Mouse (Mus musculus): ENCODE results near the gene Disp3. TPM values are rescaled to one million over a fixed set of nuclear protein-coding genes. Genes with fewer than 3 reads are reported as not detected.

Disp3 gene
- polyA plus RNA-seq, 1 experiment = 0.03 TPM

DNA sequence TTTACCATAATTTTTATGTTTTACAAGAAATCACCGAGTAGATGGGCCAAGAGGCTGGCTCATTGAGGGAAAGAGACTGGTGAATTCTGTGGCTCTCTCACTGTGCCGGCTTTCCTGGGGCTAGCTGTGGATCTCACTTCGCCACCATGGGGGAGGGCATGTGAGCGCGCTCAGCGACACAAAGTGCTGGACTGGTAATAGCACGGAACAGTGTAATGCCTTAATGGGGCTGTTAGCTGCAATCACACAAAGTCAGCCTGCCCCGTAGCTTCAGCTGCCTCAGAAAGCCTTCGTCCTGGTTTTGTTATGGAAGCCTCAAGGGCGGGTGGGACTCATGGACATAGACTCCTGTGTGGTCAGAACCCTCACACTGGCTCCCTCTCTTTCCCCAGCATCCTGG, 89.0 kb downstream of the Disp3 start:
- WGBS = 31% methylated on average over 10 of the region's 10 CpGs
- TF ChIP-seq CTCF (conservative IDR thresholded peaks at IDR 0.05; ENCODE audit: insufficient read depth, insufficient read length, low read depth, low read length) = no peak
- no peak for TF ChIP-seq POLR2A (IDR thresholded peaks at IDR 0.05; ENCODE audit: low read depth, low read length)
- no peak for DNase-seq
- no peaks in the 10 kb centered on the region for H3K4me1 ChIP-seq (ENCODE audit: control insufficient read depth, insufficient read depth, low read length)
- no peak overlapping the region for H3K27ac ChIP-seq (ENCODE audit: insufficient read depth, low read depth, low read length)
- no peaks in the 10 kb centered on the region for H3K27me3 ChIP-seq (replicated peaks; ENCODE audit: control insufficient read depth, insufficient read depth, low read length)
- H3K4me3 ChIP-seq (ENCODE audit: insufficient read depth, low read depth, low read length) = no peak overlapping the region
- H3K36me3 ChIP-seq (ENCODE audit: control insufficient read depth, insufficient read depth, low read length) = no peaks in the 10 kb centered on the region

GRCm38 (mm10) chr4:148194400-148194799, 93.4 kb downstream of the Disp3 start:
- no peaks in the 10 kb centered on the region for H3K4me1 ChIP-seq (ENCODE audit: control insufficient read depth, insufficient read depth, low read length)
- no peak overlapping the region for H3K4me3 ChIP-seq (ENCODE audit: insufficient read depth, low read depth, low read length)
- no peak for DNase-seq
- H3K36me3 ChIP-seq (ENCODE audit: control insufficient read depth, insufficient read depth, low read length) = no peaks in the 10 kb centered on the region
- H3K27me3 ChIP-seq (replicated peaks; ENCODE audit: control insufficient read depth, insufficient read depth, low read length) = no peaks in the 10 kb centered on the region
- TF ChIP-seq POLR2A (IDR thresholded peaks at IDR 0.05; ENCODE audit: low read depth, low read length) (no peak), CTCF (conservative IDR thresholded peaks at IDR 0.05; ENCODE audit: insufficient read depth, insufficient read length, low read depth, low read length) (no peak)
- H3K27ac ChIP-seq (ENCODE audit: insufficient read depth, low read depth, low read length) = no peak overlapping the region

DNA sequence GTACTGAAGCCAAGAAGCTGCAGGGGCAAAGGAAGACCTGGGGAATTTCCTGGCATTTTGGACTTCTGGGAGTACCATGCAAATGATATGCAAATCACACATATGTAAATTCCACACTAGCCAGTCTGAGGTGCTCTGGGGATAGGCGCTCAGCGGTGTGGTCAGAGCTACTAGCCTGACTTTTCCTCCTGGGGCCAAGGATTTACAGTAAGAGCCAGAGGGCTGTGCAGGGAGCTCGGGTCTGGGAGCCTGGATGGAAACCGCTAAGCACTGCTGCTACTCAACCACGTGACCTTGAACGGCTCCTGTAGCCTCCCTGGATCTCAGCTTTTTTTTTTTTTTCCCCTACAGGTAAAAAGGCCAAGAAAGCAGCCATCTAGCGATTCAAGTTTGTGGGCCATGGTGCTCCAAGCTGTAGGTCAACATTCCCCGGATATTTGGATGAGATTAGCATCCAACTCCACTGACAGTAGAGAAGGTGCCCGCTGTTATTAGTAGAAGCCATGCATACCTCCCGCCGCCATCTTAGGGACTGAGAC, 95.0 kb downstream of the Disp3 start:
- no peak overlapping the region for H3K4me3 ChIP-seq (ENCODE audit: insufficient read depth, low read depth, low read length)
- no peak for TF ChIP-seq POLR2A (IDR thresholded peaks at IDR 0.05; ENCODE audit: low read depth, low read length)
- no peak for TF ChIP-seq CTCF (conservative IDR thresholded peaks at IDR 0.05; ENCODE audit: insufficient read depth, insufficient read length, low read depth, low read length)
- no peaks in the 10 kb centered on the region for H3K36me3 ChIP-seq (ENCODE audit: control insufficient read depth, insufficient read depth, low read length)
- no peak overlapping the region for H3K27ac ChIP-seq (ENCODE audit: insufficient read depth, low read depth, low read length)
- no peaks in the 10 kb centered on the region for H3K4me1 ChIP-seq (ENCODE audit: control insufficient read depth, insufficient read depth, low read length)
- DNase-seq = no peak
- H3K27me3 ChIP-seq (replicated peaks; ENCODE audit: control insufficient read depth, insufficient read depth, low read length) = no peaks in the 10 kb centered on the region; the same call in 1 of the 2 replicates
- WGBS = 32% methylated on average over 11 of the region's 11 CpGs

Other genes starting within 250 kb of the Disp3 start
- 28.8 and 32.3 TPM in 2 replicates for gene Clcn6, start 249.1 kb downstream of the Disp3 start, polyA plus RNA-seq (2012; rRNA removed)
- 36.3 and 48.4 TPM in 2 replicates for gene Mthfr, start 248.9 kb downstream of the Disp3 start, polyA plus RNA-seq (2012; rRNA removed)
- gene Agtrap, start 199.9 kb downstream of the Disp3 start, polyA plus RNA-seq (2012; rRNA removed) = 111 and 119 TPM in 2 replicates
- gene Mad2l2, start 157.6 kb downstream of the Disp3 start, polyA plus RNA-seq (2012; rRNA removed) = 22.8 and 25.5 TPM in 2 replicates
- gene Draxin, start 157.3 kb downstream of the Disp3 start, polyA plus RNA-seq (2012; rRNA removed) = 0.03 and 0.11 TPM in 2 replicates
- 58.2 and 63.4 TPM in 2 replicates for gene Fbxo6, start 135.8 kb downstream of the Disp3 start, polyA plus RNA-seq (2012; rRNA removed)
- gene Fbxo44, start 127.5 kb downstream of the Disp3 start, polyA plus RNA-seq (2012; rRNA removed) = 29.8 and 45.7 TPM in 2 replicates
- 1.5 and 2.3 TPM in 2 replicates for gene Fbxo2, start 127.3 kb downstream of the Disp3 start, polyA plus RNA-seq (2012; rRNA removed)
- 50.8 and 61.6 TPM in 2 replicates for gene Ubiad1, start 156.8 kb upstream of the Disp3 start, polyA plus RNA-seq (2012; rRNA removed)
- 39.8 and 50.1 TPM in 2 replicates for gene Mtor, start 160.6 kb upstream of the Disp3 start, polyA plus RNA-seq (2012; rRNA removed)
- gene Angptl7, start 212.5 kb upstream of the Disp3 start, polyA plus RNA-seq (2012; rRNA removed) = 27.3 and 30.0 TPM in 2 replicates